Mouse (Mus musculus) monocyte, adult 5-6 weeks (primary cell): Measurements from ENCODE around the gene Cyp19a1. TPM values are rescaled to one million over a fixed set of nuclear protein-coding genes. Genes with fewer than 3 reads are reported as not detected.

Experiments
- ATAC-seq: fragments of 153-309, 156-312 bp; replicated peaks from 2 replicates; pipeline ENCODE4 v1.8.0; 2017; ENCODE audit warnings: mild to moderate bottlenecking; ENCODE audit not compliant: low TSS enrichment, insufficient number of reproducible peaks, severe bottlenecking, poor library complexity, low FRiP score
- total RNA-seq: library from RNA; stranded (forward); fragments of 200-1000, 200-491, 200-594 nt; gene quantifications from 3 replicates; pipeline ENCODE4 v1.2.3, GENCODE M21; 2017

Gene Cyp19a1
- not detected in 3 replicates for total RNA-seq

GRCm38 (mm10) chr9:54268010-54268409 lies at the start of gene Cyp19a1:
Gene Cyp19a1 (minus strand): TSS chr9:54268110.
- ATAC-seq = no peak

DNA sequence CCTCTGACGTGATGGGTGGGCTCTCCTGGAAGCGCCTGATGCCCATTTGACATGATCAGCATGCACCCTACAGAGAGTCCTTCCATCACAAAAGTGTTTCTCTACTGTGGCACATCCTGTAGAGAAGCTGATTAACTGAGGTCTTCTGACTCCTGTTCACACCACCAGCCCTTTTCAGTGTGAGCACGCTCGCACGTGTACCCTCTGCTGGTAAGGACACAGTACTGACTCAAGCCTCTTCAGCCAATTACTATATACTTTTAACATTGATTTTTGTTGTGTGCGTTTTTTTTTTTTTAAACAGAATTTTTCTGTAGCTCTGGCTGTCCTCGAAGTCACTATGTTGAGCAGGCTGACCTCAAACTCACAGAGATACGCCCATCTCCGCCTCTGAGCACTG lies 48.5 kb upstream of the Cyp19a1 start:
- ATAC-seq = no peak

DNA sequence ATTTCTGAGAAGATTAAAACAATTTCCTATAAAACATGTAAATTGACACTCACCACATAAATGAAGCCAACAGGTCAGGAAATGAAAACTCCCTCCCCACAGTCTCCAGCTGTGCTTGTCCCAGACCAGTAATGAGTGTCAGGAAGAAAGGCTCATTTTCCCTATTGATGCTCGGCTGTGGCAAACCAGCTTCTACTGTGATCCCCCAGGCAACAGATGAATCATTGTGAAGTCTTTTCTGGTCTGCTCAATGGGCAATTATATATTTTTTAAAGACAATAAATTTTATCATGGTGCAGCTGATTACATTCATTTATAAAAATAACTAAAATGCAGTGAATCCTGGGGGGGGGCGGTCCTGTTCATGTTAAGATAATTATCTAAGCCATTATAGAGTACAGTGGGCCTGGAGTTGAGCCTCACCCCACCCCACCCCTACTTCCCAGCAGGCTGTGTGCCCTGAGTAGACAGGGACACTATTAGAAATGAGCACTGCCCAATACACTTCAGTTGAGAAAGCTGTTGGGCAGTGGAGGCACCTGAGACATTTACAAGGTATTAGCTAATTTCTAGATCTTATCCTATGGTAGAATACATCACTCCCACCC lies 40.9 kb upstream of the Cyp19a1 start:
- no peak for ATAC-seq

- ATAC-seq = no peak
Observed at GRCm38 (mm10) chr9:54308209-54308608, 40.3 kb upstream of the Cyp19a1 start.

DNA sequence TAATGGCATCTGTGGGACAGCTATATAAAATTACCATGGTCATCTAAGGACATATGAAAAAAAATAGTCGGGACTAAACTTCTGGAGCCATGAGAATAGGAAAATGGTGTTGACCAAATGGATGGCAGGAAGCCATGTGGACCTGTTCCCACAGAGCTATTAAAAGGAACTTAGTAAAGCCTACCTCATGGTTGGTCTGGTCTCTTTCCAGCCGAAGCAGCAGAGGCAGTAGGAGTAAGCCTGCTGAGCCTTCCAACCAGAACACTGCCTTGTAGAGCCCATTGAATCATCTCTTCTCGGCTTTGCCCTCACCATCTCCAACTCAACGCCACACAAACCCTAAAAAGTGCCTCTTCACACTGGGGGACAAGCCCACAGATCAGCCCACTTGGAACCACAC lies 33.3 kb upstream of the Cyp19a1 start:
- no peak for ATAC-seq

DNA sequence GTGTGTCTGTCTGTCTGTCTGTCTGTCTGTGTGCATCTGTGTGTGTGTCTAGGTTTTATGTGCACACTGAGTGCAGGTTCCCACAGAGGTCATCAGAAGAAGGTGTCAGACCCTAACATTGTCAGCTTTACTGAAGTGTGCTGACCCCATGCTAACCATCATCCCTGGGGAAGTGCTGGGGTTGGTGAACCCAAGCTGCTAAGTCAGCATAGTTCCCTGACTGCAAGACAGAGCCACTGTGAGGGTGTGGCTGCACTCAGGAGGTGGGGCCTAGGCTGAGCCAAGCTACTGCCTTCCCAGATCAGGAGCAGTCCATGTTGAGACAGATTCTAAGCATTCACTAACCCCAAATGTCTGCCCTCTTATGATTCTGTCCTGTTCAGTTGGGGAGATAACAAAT lies 31.9 kb upstream of the Cyp19a1 start:
- no peak for ATAC-seq

DNA sequence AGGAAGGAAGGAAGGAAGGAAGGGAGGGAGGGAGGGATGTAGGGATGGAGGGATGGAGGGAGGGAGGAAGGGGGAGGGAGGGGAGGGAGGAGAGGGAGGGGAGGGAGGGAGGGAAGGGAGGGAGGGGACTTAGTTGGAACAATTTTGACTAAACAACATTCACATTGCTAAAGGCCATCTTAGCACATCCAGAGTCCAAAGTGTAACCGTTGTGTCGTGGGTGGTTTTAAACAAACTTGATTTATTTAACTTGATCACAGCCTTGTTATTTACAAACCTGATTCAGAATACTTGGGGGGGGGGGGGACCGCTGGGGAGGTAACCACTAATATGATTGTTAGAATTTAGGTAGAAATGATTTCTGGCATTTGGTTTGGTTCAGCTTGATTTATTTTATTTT lies 31.5 kb upstream of the Cyp19a1 start:
- no peak for ATAC-seq

DNA sequence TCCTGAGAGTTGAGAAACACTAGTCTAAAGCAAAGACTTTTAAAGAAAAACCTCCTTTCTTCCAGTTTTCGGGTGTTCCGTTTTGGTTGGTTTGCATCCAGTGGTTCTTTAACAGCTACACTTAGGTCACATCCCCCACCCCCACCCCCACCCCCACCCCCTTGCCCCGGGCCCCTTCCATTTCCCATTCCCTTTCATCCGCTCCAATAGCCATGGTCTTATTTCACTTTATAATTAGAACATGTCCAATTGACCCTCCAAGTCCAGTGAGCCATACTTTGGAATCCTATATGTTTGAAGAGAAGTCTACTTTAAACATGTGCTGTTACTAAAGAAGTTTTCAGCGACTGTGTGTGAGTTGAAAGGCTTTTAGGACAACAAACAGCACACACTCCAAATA lies 19.9 kb upstream of the Cyp19a1 start:
- ATAC-seq = no peak

GRCm38 (mm10) chr9:54286331-54286987 lies 18.5 kb upstream of the Cyp19a1 start, which contains the start of gene Gldn:
Gene Gldn (plus strand): TSS chr9:54286486.
- ATAC-seq = no peak

DNA sequence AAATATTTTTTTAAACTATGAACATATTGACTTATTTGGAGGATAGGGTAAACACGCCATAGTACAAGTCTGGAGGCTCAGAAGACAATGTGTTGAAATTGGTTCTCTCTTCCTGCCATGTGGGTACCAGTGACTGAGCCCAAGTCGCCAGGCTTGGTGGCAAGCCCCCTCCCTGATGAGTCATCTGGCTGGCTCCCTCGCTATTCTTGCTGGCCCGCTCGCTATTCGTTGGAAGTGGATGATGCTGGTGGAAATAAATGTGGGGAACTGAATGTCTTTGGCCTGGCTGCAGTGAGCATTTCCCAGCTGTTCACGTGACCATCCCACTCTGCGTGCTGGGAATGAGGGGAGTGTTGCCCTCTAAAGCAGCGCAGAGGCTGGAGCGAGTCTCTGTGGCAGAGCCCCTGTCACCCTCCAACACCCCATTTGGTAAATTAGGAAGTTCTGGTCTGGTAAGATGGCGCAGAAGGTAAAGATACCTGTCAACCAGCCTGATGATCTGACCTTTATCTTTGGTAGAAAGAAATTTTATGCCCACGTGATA lies 11.2 kb upstream of the Cyp19a1 start:
- no peak for ATAC-seq

DNA sequence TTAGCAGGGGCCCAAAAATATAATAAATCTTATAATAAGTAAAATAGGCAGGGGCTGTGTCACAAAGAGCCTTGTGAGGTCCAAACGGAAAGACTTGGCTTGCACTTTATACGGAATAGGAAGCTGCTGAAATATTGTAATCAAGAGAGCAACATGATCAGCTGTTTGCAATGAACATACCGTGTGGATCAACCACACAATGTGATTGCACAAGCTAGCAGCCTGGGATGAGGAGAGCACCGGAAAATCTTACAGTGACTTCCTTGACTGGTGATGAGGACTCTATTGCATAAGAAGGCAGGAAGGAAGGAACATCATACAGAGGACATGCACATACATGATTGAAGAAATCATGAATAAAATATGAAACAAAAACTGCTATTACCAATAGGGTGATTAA lies 7.4 kb upstream of the Cyp19a1 start:
- ATAC-seq = no peak

DNA sequence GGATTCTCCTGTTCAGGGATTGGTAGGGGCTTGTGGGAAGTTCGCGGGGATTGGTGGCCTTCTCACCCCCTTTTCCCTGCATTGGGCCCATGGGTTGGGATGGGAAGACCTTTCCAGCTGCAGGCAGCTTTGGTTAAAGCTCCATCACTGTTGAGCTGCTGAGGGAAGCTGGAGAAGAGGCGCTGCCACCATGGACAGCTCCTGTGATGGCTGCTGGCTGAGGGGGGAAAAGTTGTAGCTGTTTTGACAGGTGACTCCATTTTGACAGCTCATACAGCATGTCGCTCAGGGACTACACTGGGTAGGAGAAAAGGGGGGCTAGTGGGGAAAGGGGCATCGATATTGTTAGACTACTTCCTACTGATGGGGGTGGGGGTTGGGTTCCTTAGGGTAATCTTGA lies 3.0 kb upstream of the Cyp19a1 start:
- ATAC-seq = no peak

DNA sequence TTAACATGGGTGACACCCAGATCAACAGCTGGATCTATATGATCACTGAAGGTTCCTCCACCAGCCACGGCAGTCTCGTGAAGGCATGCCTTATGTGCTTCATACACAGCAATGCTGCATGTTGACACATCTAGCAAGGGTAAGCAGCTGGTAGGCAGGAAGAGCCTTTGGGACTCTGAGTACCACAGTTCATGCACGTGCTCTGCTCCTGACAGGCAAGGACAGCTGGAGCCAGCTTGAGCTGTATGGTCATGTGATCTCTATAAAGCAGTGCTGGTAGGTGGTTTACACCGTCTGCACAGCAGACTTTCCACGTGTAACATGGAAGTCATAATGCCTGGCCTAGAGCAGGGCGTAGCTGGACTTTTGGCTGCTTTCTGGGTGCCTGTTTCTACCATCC lies 2.1 kb upstream of the Cyp19a1 start:
- ATAC-seq = no peak

DNA sequence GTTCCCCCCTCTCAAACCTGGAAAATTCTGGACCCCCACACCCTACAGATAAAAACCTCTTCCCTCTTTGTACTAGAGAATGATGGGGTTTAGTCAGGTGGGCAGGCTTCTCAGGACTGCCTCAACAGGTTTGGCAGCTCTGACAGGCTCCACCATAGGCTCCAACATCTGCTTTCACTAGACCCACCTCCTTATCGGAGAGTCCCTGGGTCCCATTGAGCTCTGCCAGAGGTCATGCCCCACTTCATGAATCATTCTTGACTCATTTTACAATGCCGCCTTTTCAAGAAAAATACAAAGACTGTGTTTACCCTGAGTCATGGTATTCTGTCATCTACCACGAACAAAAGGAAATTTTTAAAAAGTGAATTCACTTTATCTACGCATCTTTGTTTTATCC lies 3.2 kb downstream of the Cyp19a1 start:
- no peak for ATAC-seq

- ATAC-seq = no peak
Observed at GRCm38 (mm10) chr9:54244869-54245665, 22.8 kb downstream of the Cyp19a1 start.

DNA sequence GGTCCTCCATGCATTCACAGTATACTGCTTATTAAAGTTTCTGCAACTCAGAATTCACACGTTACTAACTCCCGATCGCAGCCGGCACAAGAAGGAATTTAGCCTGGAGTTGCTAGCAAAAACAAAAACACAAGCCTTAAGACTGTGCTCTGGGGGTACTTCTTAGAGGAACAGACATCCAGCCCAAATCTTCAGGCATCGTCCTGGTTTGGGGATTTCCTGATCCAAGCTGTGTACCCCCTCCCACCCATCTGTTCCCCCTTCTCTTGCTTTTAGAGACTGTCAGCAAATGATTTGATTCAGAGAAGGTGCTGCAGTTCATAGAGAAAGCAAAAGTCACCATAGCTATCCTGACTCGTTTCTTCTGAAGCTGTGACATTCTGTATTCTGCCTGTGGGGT lies 40.3 kb downstream of the Cyp19a1 start:
- no peak for ATAC-seq

GRCm38 (mm10) chr9:54216511-54216910 lies 51.4 kb downstream of the Cyp19a1 start:
- ATAC-seq = no peak

DNA sequence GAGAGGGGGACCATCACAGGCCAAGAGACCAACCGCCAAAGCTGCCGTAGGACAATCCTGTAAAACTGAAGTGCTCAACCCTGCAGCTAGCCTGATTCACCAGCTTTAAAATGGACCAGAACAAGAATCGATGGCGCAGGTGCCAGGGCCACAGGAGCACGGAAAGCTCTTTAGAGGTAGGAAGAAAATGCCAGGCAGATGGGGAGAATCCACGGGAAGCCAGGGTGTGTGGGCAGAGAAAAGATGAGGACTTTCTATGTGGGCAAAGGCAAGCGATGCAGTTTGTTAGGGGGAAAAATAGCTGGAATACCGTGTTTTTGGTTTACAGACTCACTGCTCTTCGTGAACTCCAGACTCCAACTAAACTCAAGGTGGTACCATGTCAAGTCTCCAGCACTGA lies 53.0 kb downstream of the Cyp19a1 start:
- ATAC-seq = no peak

DNA sequence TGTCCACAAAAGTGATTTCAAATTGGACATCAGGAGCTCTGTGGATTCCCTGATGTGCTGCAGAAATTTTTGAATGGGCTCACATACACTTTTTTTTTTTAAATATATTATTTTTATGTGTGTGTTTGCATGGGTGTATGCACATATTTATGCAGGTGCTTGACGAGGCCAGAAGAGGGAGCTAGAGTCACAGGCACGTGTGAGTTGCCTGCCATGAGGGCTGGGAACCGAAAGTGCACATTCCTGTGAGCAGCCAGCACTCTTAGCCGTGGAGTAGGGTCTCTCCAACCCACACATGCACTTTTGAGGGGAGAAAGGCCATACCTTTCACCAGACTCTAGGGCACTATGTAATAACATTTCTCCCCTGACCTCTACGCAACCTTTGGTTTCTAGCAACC lies 73.1 kb downstream of the Cyp19a1 start:
- ATAC-seq = no peak

DNA sequence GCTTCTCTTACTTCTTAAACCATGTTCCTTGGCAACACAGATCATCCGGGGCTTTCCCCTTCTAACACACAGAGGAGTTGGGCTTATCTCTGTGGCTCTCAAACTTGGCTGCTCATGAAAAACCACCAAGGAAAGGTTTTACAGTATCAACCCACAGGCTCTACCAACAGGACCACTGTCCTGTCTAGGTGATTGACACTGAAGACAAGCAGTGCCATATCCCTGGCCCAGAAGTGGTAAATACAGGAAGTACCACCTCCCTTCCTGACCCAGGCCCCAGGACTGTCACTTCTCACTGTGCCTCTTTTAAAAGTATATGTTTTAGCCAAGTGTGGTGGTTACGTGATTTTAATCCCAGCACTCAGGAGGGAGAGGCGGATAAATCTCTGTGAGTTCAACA lies 76.5 kb downstream of the Cyp19a1 start:
- ATAC-seq = no peak
